Mouse (Mus musculus): ENCODE results near the gene Kmo.
A peak's percentile ranks its signal among the peaks of the same experiment; 100 is the strongest.

The Kmo gene

GRCm38 (mm10) chr1:175619814-175620431 is at the start of gene Kmo:
Kmo (plus strand) TSS chr1:175620381.
- DNase-seq (ENCODE audit: low spot score in 2 of 2): no peak

- no peak for DNase-seq (ENCODE audit: low spot score in 2 of 2)
These were observed 46.1 kb upstream of the Kmo start for GRCm38 (mm10) chr1:175574129-175574528.

DNA sequence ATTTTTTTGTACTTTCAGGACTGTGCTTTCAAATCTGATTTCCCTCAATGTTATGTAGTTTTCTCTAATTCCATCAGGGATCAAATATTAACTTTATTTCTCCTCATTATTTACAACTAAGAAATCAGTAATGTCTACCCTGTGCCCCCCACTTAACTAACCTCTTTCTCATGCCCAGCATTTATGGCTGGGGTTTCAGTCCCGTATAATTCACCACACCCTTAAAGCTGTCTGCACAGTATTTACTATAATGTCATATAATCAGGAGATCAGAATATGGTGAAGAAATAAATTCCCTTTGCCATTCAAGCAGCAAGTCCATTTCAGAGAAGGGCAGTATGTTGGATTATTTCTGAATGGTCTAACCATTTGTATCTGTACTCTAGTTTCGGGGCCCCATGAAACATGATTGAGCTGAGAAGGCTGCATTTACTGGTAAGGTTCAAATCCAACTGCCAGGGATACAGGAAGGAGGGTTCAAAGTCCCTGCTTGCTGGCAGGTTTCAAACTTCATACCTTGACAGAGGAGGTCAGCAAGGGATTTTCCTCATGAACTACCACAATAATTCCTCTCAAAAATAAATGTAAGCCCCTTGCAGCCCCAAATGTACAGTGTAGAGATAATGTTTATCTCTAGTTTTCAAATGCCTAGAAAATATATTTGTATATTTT is 41.6 kb upstream of the Kmo start:
- DNase-seq (ENCODE audit: low spot score in 2 of 2): no peak

DNA sequence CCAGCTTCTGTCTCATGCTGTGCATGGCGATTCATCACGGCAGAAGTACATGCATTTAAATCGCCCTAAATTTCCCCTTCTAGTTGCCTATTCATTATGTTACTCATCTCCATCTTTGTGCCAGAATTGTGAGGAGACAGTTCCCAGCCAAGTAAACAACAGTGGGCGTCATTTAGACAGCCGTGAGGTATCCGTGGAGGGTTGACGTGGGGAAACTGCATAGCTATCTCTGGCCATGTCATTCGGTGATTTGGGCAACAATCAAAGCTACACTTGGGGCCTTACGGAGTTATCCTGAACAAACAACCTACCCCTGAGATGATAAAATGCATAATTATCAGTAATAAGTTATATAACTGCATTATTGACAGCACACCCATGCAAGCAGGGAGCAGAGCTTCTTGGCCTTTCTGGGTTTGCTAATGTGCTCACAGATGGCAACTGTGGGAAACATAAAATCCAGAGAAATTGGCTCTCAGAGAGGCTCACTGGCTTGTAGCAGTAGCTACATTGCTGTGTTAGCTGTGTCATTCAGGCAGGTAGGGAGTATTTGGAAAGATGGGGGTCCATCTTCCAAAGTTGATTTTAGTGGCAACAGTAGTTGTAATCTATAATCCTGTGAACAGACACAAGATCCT is 40.5 kb upstream of the Kmo start:
- DNase-seq (ENCODE audit: low spot score in 2 of 2): no peak

DNA sequence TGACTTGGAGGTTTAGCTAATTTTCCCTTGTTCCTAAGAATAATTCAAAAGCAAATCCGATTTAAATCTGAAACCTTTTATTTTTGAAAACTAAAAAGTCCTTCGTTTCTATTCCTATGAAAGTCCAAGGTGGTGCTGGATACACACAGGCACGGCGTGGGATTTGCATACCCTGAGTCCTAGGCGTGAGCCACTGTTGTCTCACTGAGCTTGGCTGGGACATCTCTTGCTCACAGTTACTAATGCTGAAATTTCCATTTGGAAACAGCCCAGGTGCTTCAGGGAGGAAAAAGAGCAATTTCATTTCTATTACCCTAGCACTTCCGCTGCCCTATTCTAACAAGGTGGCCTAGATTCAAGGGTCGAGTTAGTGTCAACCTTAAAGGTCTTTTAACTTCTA is 39.8 kb upstream of the Kmo start:
- no peak for DNase-seq (ENCODE audit: low spot score in 2 of 2)

DNA sequence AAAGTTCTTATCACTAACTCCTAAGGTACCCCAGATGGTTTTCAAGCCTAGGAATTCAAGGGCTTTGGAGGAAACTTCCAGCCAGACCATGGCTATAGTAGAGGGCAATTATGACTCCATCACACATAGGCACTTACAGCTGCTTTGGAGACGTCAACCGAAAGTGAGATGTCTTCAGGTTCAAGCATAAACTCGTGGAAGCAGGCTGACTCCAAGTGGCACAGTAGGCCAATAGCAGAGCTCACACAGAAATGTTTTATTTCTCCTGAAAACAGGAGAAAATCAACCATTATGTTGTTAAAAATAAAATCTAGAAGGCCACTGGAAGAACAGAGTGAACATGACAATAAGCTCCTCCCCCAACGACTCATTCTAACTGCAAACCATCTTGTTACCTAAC is 37.4 kb upstream of the Kmo start:
- no peak for DNase-seq (ENCODE audit: low spot score in 2 of 2)

DNA sequence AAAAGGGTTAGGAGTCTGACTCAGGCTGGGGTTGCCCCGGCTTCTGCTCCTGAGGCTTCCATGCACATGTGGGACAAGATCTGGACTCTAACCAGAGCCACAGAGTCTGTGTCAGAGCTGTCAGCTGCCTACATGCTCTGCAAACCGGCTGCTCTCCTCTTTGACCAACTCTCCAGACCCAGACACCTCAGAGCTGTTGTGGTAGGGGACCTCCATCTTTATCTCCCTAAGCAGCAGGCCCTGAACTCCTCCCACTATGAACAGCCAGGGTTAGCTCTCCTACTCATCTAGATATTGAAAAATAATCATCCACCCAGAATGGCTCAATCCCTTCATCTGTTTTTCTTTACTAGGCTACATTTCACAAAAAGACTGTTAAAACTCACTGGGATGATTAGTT is 34.9 kb upstream of the Kmo start:
- no peak for DNase-seq (ENCODE audit: low spot score in 2 of 2)

DNA sequence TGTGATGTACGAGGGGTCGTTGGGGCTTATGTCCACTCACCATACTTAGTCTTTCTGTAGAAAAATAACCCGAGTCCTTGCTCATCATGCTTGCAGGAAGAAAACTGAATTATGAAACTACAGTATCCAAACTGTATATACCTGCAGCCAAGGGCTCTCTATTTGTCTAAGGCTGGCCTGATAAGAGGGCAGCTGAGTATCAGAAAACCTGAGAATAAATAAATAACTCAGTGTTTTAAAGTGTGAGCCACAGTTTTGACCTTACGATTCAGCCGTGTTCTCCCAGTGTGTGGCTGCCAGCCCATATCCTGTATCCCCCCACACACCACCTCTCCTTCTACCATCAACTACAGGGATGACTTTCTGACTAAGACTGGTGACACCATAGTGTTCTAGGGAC is 33.5 kb upstream of the Kmo start:
- no peak for DNase-seq (ENCODE audit: low spot score in 2 of 2)

DNA sequence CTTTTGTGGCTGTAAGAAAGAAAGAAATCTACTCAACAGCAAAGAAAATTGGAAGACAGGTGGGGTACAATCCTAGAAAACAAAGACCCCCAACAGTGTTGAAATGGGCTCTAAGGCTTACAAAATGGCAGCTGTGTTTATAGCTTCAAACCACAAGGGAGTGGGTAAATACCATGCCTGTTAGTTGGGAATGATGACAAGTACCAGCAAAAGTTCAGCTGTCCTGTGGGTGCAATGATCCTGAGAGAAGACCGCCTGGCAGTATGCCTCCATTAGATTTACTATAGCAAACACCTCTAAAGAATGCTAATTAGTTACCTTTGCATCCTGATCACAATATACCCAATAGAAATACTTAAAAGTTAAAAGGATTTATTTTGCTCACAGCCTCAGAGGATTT is 27.3 kb upstream of the Kmo start:
- DNase-seq (ENCODE audit: low spot score in 2 of 2): no peak

- no peak for DNase-seq (ENCODE audit: low spot score in 2 of 2)
These were observed 17.9 kb upstream of the Kmo start for GRCm38 (mm10) chr1:175602231-175602630.

DNA sequence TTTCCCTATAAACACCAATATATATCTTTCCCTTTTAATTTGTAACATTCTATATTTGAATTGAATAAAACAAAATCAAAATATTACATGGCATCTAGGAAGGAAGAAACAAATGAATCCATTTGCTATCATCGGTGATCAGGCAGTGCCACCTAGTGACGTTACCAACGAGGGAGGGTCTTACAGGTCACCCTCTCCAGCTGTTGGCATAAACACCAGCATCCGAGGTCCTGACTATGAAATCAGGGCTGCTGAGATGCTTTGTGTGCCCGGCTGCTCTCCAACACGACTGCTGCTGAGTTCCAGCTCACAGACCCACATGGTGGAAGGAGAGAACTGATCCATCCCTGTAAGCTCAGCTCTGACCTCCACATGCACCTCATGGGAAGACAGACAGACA is 16.8 kb upstream of the Kmo start:
- DNase-seq (ENCODE audit: low spot score in 2 of 2): no peak

DNA sequence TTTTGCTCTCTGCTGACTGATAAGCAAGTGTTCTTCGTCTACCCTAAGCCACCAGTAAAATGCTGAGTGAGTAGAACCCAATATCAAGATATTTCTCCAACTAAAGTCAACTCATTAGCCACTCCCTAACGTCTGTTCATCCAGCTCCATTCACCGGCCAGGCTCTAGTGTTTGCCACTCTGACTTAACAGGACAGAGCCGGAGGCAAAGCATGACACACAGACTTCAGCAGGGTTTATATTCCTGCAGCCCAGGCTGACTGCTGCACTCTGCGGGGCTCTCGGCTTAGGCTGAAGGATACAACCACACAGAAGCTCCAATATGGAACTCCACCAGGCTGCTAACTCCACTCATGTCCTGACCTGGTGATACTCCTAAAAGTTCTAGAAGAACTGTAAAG is 12.9 kb upstream of the Kmo start:
- no peak for DNase-seq (ENCODE audit: low spot score in 2 of 2)

DNA sequence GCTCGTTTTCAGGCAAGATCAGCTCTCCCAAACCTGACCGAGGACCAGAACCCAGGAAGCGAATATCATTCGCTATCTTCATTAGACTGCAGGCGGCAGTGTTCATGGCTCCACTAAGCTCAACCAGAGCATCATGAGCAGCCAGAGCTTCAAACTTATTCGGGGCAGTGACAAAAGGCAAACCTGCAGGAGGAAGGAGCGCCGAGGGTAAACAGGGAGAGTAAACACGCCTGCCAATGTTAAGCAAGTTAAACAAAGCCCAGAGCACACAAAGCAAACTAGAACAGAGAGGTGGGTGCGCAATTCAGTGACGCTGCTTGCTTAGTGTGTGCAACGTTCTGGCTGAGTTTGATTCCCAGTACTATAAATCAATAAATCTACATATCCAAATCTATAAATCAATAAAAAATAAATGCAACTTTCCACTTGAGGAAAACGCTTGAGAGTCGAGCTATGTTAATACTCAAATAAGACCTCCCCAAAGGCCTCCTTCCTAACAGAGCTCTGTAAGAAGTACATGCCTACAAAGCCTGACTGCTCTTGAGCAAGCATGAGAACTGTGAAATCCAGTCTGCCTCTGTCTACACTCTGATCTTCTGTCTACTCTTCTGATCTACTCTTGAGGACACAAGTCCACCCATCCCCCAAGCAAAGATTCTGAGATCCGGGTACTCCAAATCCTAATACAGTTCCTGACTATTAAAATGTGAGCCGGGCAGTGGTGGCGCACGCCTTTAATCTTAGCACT is 12.2 kb upstream of the Kmo start:
- peak; percentile 24 to 25 for DNase-seq (ENCODE audit: low spot score in 2 of 2)

DNA sequence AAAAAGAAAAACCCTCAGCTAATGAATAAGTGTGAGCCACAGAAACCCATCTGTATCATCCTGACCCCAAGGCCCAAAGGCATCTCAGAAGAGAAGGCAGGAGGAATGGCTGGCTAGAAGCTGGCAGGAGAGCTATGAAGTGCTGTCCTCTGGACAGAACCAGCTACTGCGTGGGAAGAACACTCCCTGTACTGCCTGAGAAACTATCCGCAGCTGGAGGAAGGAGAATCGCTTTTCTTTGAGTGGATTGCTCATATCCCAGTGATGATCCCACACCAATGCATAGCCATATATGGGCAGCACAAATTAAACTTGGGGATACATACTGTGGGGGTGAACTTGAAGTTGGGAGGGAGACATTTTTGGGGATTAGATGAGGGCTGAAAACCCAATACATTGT is 11.5 kb upstream of the Kmo start:
- DNase-seq (ENCODE audit: low spot score in 2 of 2): no peak

GRCm38 (mm10) chr1:175614992-175615391 is 5.2 kb upstream of the Kmo start:
- DNase-seq (ENCODE audit: low spot score in 2 of 2): no peak

GRCm38 (mm10) chr1:175623656-175624055 is 3.5 kb downstream of the Kmo start:
- DNase-seq (ENCODE audit: low spot score in 2 of 2): no peak

DNA sequence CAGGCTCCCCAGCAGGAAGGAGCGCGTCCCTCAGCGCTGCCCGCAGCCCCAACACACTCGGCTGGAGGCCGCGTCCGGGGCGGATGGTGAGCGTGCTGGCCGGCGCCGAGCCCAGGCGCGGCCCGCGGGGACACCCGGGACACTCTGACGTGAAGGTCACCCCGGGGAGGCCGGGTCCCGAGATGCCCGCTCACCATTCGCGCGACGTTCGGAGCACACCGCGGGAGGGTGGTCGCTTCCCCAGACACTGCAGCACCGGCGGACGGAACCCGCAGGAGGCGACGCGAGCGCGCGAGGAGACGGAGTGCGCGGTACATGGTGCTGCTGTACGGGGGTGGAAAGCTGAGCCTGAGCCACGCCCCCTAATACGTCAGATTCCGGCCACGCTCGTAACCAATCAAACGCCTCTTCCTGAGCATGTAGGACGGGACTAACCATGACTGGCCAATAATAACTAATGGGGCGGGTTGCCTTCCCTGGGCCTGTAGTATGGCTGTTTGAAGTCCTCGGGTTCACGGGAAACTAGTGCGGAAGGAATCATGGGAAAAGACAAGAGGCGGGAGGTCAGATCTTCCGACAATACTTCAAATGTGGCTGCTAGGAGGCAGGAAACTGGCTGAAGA is 5.2 kb downstream of the Kmo start, which contains the start of gene Fh1:
Gene Fh1, minus strand, starts transcription at position 379 of the 623 bp plus-strand sequence.
- DNase-seq (ENCODE audit: low spot score in 2 of 2): peak; percentile 91 to 95

DNA sequence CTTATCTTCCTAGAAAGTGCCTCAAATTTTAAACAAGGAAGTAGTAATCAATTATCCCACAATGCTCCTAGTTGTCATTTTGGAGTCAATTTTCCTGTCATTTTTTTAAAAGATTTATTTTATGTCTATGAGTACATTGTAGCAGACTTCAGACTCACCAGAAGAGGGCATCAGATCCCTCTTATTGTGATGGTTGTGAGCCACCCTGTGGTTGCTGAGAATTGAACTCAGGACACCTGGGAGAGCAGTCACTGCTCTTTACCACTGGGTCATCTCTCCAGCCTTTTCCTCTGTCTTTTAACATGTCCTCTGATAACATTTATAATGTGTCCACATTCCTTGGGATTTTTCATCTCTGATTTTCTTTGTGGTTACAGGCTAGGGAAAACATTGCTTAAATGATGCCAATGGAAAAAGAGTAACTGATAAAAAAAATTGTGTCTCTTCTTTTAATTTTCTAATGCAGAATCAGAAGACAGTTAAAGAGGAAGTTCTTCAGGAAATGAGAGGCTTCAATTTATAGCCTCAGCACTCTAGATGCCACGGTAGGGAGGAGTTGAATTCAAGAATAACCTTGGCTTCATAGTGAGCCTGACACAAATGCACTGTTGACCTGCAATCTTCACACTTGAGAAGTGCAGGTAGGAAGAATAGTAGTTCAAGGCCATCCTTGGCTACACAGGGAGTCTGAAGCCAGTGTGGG is 6.0 kb downstream of the Kmo start:
- DNase-seq (ENCODE audit: low spot score in 2 of 2): no peak

- DNase-seq (ENCODE audit: low spot score in 2 of 2): no peak
These were observed 9.1 kb downstream of the Kmo start for GRCm38 (mm10) chr1:175629248-175629647.

DNA sequence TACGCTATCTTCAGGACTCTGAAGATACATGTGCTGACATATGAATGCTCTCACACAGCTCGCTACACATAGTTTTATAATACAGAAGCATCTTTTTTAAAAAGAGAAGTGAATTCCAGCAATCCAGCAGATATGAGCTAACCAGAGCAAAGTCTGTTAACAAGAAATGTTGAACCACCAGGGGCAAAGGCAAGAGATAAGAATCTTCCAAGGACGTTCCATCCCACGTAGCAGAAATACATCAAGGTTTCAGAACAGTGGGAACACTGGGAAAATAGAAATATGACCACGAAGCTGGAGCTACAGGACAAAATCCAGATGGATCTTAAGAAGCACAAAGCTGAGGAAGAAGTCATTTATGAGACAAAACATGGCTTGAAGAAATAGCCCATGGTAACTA is 10.2 kb downstream of the Kmo start:
- DNase-seq (ENCODE audit: low spot score in 2 of 2): no peak

- DNase-seq (ENCODE audit: low spot score in 2 of 2): no peak
These were observed 10.9 kb downstream of the Kmo start for GRCm38 (mm10) chr1:175631080-175631479.

Measured in urinary bladder, postnatal 36 days (tissue).